Mouse (Mus musculus) kidney, embryonic 16.5 days (tissue): Measurements from ENCODE around the gene Hebp2. TPM values are rescaled to one million over a fixed set of nuclear protein-coding genes. Genes with fewer than 3 reads are reported as not detected.

ENCODE experiments used
- ATAC-seq: fragments of 200-750 bp; cut with Nextera tagmentation; 2 replicates; pipeline ENCODE4 v1.8.0; 2017; ENCODE audit warnings: moderate TSS enrichment; ENCODE audit not compliant: low FRiP score, low TSS enrichment
- H3K27ac ChIP-seq: fragments of 300-500 bp; sonication (generic); 2 replicates; pipeline ENCODE4 v1.5.1; 2014; ENCODE audit warnings: low read length
- H3K27me3 ChIP-seq: fragments of 300-500 bp; sonication (generic); 2 replicates; pipeline ENCODE4 v1.6.1; 2014; ENCODE audit warnings: low read length, control low read depth, mixed read lengths; ENCODE audit not compliant: insufficient read depth
- H3K36me3 ChIP-seq: fragments of 300-500 bp; sonication (generic); 2 replicates; pipeline ENCODE4 v1.6.1; 2014; ENCODE audit warnings: low read length, control low read depth, mixed read lengths; ENCODE audit not compliant: insufficient read depth
- H3K4me1 ChIP-seq: fragments of 300-500 bp; sonication (generic); 2 replicates; pipeline ENCODE4 v1.6.1; 2014; ENCODE audit warnings: low read length, control low read depth, mixed read lengths; ENCODE audit not compliant: insufficient read depth
- H3K4me2 ChIP-seq: fragments of 300-500 bp; sonication (generic); replicated peaks from 2 replicates; pipeline ENCODE4 v1.6.1; 2014; ENCODE audit warnings: low read depth, low read length
- H3K4me3 ChIP-seq: fragments of 300-500 bp; sonication (generic); 2 replicates; pipeline ENCODE4 v1.5.1; 2014; ENCODE audit warnings: mild to moderate bottlenecking, low read length
- H3K9ac ChIP-seq: fragments of 300-500 bp; sonication (generic); replicated peaks from 2 replicates; pipeline ENCODE4 v1.6.1; 2014; ENCODE audit warnings: low read length
- H3K9me3 ChIP-seq: fragments of 300-500 bp; sonication (generic); 2 replicates; pipeline ENCODE4 v1.6.1; 2016; ENCODE audit warnings: low read length, control low read depth
- WGBS: fragments of 180-500 bp; shearing (Covaris S2); extraction: QIAGEN DNeasy Blood & Tissue Kit; methylation state at CpG from one replicate; pipeline ENCODE4 v1.1.7; 2014; 5-methylcytosine and 5-hydroxymethylcytosine counted together
- polyA plus RNA-seq: library from polyadenylated mRNA; unstranded; fragments of >200 nt; fragmentation: Nextera tagmentation; extraction: Ambion mirVana; gene quantifications from 2 replicates; pipeline ENCODE4 v1.2.1, GENCODE M21; 2015

Hebp2 gene
- polyA plus RNA-seq, 1 experiment from 2014 or later = 14.2 TPM

DNA sequence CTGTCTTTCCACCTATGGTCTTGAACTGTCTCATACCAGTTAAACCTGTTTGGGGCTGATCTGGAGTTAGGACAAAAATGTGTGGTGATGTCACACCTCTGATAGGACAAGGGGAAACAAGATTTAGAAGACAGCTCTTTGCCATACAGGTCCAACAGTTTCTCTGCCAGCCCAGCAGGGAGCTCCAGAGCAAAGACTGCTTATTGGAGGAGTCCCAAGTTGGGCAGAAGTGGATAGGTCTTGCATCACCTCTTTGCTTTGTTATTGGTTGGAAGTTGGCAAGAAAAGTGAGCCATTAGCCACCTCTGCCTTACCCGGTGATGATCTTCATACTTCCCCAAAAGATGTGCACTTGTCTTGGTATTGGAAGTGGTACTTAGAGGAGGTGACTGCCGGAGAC is 9.0 kb downstream of the Hebp2 start:
- no peaks in the 10 kb centered on the region for H3K9me3 ChIP-seq
- H3K9ac ChIP-seq = no peak overlapping the region
- no peak overlapping the region for H3K27ac ChIP-seq
- no peak overlapping the region for H3K4me2 ChIP-seq
- WGBS = 88% methylated on average over 2 of the region's 2 CpGs
- no peaks in the 10 kb centered on the region for H3K27me3 ChIP-seq
- ATAC-seq = no peak
- peaks cover 9% of the 10 kb centered on the region for H3K36me3 ChIP-seq
- H3K4me3 ChIP-seq = no peak overlapping the region
- H3K4me1 ChIP-seq = peaks cover 7% of the 10 kb centered on the region; the same call in 1 of the 2 replicates

DNA sequence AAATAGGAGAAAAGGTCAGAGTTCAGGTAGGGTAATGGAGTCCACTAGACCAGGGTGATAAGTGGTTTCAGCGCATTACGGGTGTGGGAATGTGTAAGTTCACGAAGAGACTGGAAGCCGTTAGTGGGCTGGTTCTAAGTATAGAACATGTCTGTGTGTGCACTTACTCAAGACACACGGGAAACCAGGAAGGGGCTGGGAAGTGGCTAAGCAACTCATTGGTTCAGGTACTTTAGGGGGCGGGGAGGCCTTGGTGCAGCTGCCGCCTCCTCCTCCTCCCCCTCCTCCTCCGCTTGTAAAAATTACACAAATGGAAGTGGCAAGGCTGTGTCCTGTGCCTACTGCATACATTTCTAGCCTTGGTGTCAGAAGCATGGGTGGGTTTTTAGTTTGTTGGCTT is 13.6 kb downstream of the Hebp2 start:
- no peak overlapping the region for H3K9ac ChIP-seq
- no peaks in the 10 kb centered on the region for H3K27me3 ChIP-seq
- ATAC-seq = no peak
- H3K27ac ChIP-seq = no peak overlapping the region
- H3K36me3 ChIP-seq = peaks cover 19% of the 10 kb centered on the region
- no peak overlapping the region for H3K4me2 ChIP-seq
- WGBS = 65% methylated on average over 8 of the region's 8 CpGs
- H3K9me3 ChIP-seq = no peaks in the 10 kb centered on the region
- H3K4me3 ChIP-seq = no peak overlapping the region
- peaks cover 7% of the 10 kb centered on the region; the same call in 1 of the 2 replicates for H3K4me1 ChIP-seq

- peaks cover 20% of the 10 kb centered on the region for H3K36me3 ChIP-seq
- no peaks in the 10 kb centered on the region for H3K9me3 ChIP-seq
- H3K9ac ChIP-seq = no peak overlapping the region
- no peak overlapping the region for H3K4me2 ChIP-seq
- no peak for ATAC-seq
- WGBS = 93% methylated on average over 4 of the region's 4 CpGs
- peaks cover 16% of the 10 kb centered on the region for H3K4me1 ChIP-seq
- no peak overlapping the region for H3K4me3 ChIP-seq
- no peaks in the 10 kb centered on the region for H3K27me3 ChIP-seq
- no peak overlapping the region for H3K27ac ChIP-seq
Observed at GRCm38 (mm10) chr10:18530161-18530560, 15.7 kb downstream of the Hebp2 start.

DNA sequence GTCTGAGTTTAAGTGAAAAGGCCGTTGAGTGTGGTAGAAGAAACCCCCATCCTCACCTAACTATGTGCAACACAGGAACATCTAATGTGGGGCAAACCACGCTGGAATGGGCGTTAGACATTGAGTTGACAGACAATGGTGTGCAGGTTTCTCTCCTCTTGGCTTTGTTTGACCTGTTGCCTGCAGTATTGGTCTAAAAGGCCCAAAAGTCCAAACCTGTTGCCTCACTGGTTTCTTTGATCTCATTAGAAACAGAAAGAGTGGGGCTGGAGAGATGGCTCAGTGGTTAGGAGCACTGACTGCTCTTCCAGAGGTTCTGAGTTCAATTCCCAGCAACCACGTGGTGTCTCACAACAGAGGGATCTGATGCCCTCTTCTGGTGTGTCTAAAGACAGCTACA is 16.7 kb downstream of the Hebp2 start:
- peaks cover 30% of the 10 kb centered on the region for H3K36me3 ChIP-seq
- H3K4me2 ChIP-seq = no peak overlapping the region
- ATAC-seq = no peak
- H3K27me3 ChIP-seq = no peaks in the 10 kb centered on the region
- no peak overlapping the region for H3K9ac ChIP-seq
- no peak overlapping the region for H3K27ac ChIP-seq
- no peak overlapping the region for H3K4me3 ChIP-seq
- WGBS = 84% methylated on average over 4 of the region's 4 CpGs
- H3K9me3 ChIP-seq = no peaks in the 10 kb centered on the region
- H3K4me1 ChIP-seq = peaks cover 16% of the 10 kb centered on the region

GRCm38 (mm10) chr10:18528475-18528874 is 17.4 kb downstream of the Hebp2 start:
- 51% methylated on average over 5 of the region's 5 CpGs for WGBS
- Histone ChIP-seq H3K4me1 (peaks cover 16% of the 10 kb centered on the region), H3K36me3 (peaks cover 36% of the 10 kb centered on the region), H3K27ac (no peak overlapping the region), H3K9me3 (no peaks in the 10 kb centered on the region), H3K27me3 (no peaks in the 10 kb centered on the region), H3K9ac (no peak overlapping the region), H3K4me3 (no peak overlapping the region), H3K4me2 (no peak overlapping the region)
- ATAC-seq = no peak

DNA sequence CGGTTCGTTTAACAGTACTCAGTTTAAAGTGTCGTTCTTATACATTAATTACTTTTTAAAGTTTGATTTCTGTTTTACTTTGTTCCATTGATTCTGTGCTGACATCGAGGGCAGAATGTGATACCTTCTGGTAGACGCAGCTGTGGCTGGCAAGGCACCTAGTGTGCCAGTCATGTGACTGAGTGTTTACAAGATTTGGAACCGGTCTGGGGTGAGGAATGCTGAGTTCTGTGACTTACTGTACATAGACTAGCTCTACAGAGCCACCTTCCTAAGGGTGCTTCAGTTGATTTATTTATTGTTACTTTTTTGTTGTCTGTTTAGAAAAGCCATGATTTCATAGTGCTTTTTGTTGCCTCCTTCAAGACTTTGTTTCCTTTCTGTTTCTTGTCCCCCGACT is 18.1 kb downstream of the Hebp2 start:
- peaks cover 36% of the 10 kb centered on the region for H3K36me3 ChIP-seq
- no peak overlapping the region for H3K4me2 ChIP-seq
- no peak overlapping the region for H3K9ac ChIP-seq
- H3K27me3 ChIP-seq = no peaks in the 10 kb centered on the region
- peaks cover 16% of the 10 kb centered on the region for H3K4me1 ChIP-seq
- H3K4me3 ChIP-seq = no peak overlapping the region
- ATAC-seq = no peak
- no peaks in the 10 kb centered on the region for H3K9me3 ChIP-seq
- H3K27ac ChIP-seq = no peak overlapping the region
- 60% methylated on average over 7 of the region's 7 CpGs for WGBS

GRCm38 (mm10) chr10:18526851-18527675 is 18.8 kb downstream of the Hebp2 start:
- Histone ChIP-seq H3K4me1 (peaks cover 12% of the 10 kb centered on the region), H3K9me3 (no peaks in the 10 kb centered on the region), H3K4me2 (no peak overlapping the region), H3K27me3 (no peaks in the 10 kb centered on the region), H3K27ac (0 out of 2 replicates have a peak overlapping the region, but pooled peaks have one; percentile 21), H3K36me3 (peaks cover 31% of the 10 kb centered on the region), H3K4me3 (no peak overlapping the region), H3K9ac (no peak overlapping the region)
- 60% methylated on average over 20 of the region's 20 CpGs for WGBS
- ATAC-seq = peak; percentile 46

DNA sequence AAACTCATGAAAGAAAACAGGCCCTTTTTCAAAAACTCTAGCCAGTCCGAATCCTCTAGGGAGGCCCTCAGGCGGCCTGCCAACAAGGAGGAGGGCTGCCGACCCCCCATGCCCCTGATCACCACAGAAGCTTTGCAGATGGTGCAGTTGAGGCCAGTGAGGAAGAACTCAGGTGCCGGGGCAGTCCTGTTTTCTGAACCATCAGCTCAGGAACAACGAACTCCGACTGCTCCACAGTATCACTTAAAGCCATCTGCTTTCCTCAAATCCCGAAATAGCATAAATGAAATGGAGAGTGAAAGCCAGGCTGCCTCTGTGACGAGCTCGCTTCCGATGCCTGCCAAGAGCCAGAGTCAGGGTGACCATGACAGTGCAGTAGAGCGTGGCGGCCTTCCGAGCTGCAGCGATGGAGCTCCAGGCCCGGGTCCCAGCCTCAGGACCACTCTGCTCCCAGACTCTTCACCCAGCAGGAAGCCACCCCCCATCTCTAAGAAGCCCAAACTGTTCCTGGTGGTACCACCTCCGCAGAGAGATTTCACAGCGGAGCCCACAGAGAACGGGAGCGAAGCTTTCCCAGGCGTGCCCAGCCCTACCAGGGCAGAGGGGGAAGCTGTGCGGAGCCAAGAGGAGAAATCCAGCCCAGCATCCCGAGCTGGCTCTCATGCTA is 19.6 kb downstream of the Hebp2 start:
- Histone ChIP-seq H3K9me3 (no peaks in the 10 kb centered on the region), H3K36me3 (peaks cover 25% of the 10 kb centered on the region), H3K4me1 (peaks cover 12% of the 10 kb centered on the region), H3K9ac (no peak overlapping the region), H3K4me3 (no peak overlapping the region), H3K27me3 (no peaks in the 10 kb centered on the region), H3K27ac (no peak overlapping the region), H3K4me2 (no peak overlapping the region)
- peak; percentile 17; the same call in 1 of the 2 replicates for ATAC-seq
- 64% methylated on average over 22 of the region's 22 CpGs for WGBS

GRCm38 (mm10) chr10:18525726-18526125 is 20.1 kb downstream of the Hebp2 start:
- no peak overlapping the region for H3K27ac ChIP-seq
- H3K9me3 ChIP-seq = no peaks in the 10 kb centered on the region
- H3K4me3 ChIP-seq = no peak overlapping the region
- peaks cover 12% of the 10 kb centered on the region for H3K4me1 ChIP-seq
- ATAC-seq = no peak
- H3K36me3 ChIP-seq = peaks cover 22% of the 10 kb centered on the region; the same call in 1 of the 2 replicates
- no peaks in the 10 kb centered on the region for H3K27me3 ChIP-seq
- H3K9ac ChIP-seq = no peak overlapping the region
- WGBS = 47% methylated on average over 9 of the region's 9 CpGs
- H3K4me2 ChIP-seq = no peak overlapping the region

- H3K27ac ChIP-seq = no peak overlapping the region
- no peak overlapping the region for H3K4me3 ChIP-seq
- peaks cover 12% of the 10 kb centered on the region for H3K4me1 ChIP-seq
- H3K9me3 ChIP-seq = no peaks in the 10 kb centered on the region
- peaks cover 22% of the 10 kb centered on the region; the same call in 1 of the 2 replicates for H3K36me3 ChIP-seq
- H3K27me3 ChIP-seq = no peaks in the 10 kb centered on the region
- WGBS = 89% methylated on average over 15 of the region's 15 CpGs
- H3K9ac ChIP-seq = no peak overlapping the region
- ATAC-seq = no peak
- H3K4me2 ChIP-seq = no peak overlapping the region
Observed at GRCm38 (mm10) chr10:18525311-18525710, 20.6 kb downstream of the Hebp2 start.
